In genomic region chr2:167485501-167486377, GRCm38 (mm10) we compare ENCODE assay signal across 9 mouse cellular contexts. TPM values are rescaled to one million over a fixed set of nuclear protein-coding genes. Genes with fewer than 3 reads are reported as not detected.
A peak's percentile ranks its signal among the peaks of the same experiment; 100 is the strongest.
DNase-seq lines count a peak whose midpoint lies in the region; ATAC-seq lines count a peak whose summit lies in the region.
"Had no signal": no experiment of that assay in that cellular context is flagged by ENCODE, and none has a peak within 500 bp of the region (broad histone marks: within the 10 kb centered on the region; RNA-seq: fewer than 3 reads in every experiment).

No protein-coding gene starts in this region.

- intact Hi-C loops in gastrocnemius, postnatal 14 days (cut with DNase I; ENCODE audit: low total_unique reads) = no loop called here

- peak; percentile 13; the same call in 1 of the 2 replicates for ATAC-seq in frontal cortex, adult (ENCODE audit: low TSS enrichment)

- no peak for DNase-seq in frontal cortex, postnatal 10 days (ENCODE audit: low spot score in 2 of 2)
- DNase-seq in right cerebral cortex, postnatal 14 days = peak; percentile 58
- no peak for DNase-seq in right cerebral cortex, adult 18-20 months
- DNase-seq in gastrocnemius, postnatal 14 days = peak; percentile 68
- peak; percentile 69 to 74 for DNase-seq in layer of hippocampus, postnatal 14 days (ENCODE audit: low spot score in 2 of 2)
- no peak for DNase-seq in yolk sac, embryonic 10.5 days (ENCODE audit: low spot score)
- DNase-seq in frontal cortex, postnatal 14 days (ENCODE audit: low spot score in 2 of 2) = no peak

RNA-seq across cellular contexts. Expression of gene Rnf114, which starts 6.7 kb away (rescaled TPM):
- total RNA-seq in gastrocnemius, postnatal 14 days (2021) = 10 to 100 TPM; 15.3 to 15.6 TPM
- 10 to 100 TPM; 39.1 to 40.5 TPM for total RNA-seq in layer of hippocampus, postnatal 14 days (2021)

RNA-seq across cellular contexts. Expression of gene Spata2, which starts 6.9 kb away (rescaled TPM):
- total RNA-seq in gastrocnemius, postnatal 14 days (2021) = 10 to 100 TPM; 11.6 to 15.7 TPM
- 10 to 100 TPM; 65.3 to 67.2 TPM for total RNA-seq in layer of hippocampus, postnatal 14 days (2021)

RNA-seq across cellular contexts. Expression of gene Snai1, which starts 52.3 kb away (rescaled TPM):
- 1 to 10 TPM; 3.2 to 3.5 TPM for total RNA-seq in gastrocnemius, postnatal 14 days (2021)
- under 1 TPM; 0.53 to 0.79 TPM for total RNA-seq in layer of hippocampus, postnatal 14 days (2021)
- total RNA-seq: common myeloid progenitor, adult 5-6 weeks had no signal

Comparison
In these comparisons a context has a peak if more than half of its experiments do, and no peak if none do; other contexts are left out.
1. DNase-seq: peak in right cerebral cortex, postnatal 14 days (single experiment), gastrocnemius, postnatal 14 days (single experiment) and layer of hippocampus, postnatal 14 days (2 of 2); none in frontal cortex, postnatal 10 days (0 of 2), right cerebral cortex, adult 18-20 months (single experiment), yolk sac, embryonic 10.5 days (single experiment) and frontal cortex, postnatal 14 days (0 of 2).